Mouse (Mus musculus) ovary, postnatal 10 days (tissue): ENCODE data around the gene Hoxc13.

Experiments used
- DNase-seq: peaks from one replicate; pipeline ENCODE4 v3.0.0; 2022; ENCODE audit warnings: low spot score

The Hoxc13 gene

DNA sequence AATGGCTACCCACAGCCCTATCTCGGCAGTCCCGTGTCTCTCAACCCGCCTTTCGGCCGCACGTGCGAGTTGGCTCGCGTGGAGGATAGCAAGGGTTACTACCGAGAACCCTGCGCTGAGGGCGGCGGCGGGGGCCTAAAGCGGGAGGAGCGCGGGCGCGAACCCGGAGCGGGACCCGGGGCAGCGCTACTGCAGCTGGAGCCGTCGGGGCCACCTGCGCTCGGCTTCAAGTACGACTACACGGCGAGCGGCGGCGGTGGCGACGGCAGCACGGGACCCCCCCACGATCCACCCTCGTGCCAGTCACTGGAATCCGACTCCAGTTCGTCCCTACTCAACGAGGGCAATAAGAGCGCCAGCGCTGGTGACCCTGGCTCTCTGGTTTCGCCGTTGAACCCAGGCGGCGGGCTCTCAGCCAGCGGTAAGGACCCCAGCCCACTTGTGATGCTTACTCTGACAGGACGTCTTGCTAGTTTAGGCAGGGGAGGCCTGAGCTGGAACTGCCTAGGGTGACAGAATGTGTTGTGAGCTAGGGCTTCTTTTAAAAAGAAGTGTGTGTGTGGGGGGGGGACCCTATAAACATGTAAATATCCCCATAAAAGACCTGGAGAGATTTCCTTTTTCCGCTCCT, 16.2 kb downstream of the Hoxc13 start:
- DNase-seq = no peak

GRCm38 (mm10) chr15:102939256-102940155, 18.6 kb downstream of the Hoxc13 start:
- DNase-seq = no peak

- DNase-seq = no peak
Measured at GRCm38 (mm10) chr15:102942739-102943467, 22.0 kb downstream of the Hoxc13 start.

DNA sequence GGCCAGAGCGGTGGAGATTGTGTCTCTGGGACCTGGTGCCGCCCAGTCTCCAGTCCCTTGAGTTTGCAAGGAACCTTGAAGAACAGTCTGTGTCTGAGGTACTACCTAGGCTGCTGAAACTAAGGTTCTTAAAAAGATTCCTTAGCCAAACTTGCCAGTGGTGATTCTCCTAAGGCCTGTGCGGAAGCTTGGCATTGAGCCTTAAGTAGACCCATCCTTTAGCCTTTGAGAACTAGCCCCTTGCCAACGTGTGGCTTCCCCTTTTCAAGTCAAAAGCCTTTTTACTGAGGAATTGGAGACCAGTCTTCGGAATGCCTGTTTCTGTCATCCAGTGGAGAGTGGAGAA, 22.5 kb downstream of the Hoxc13 start:
- no peak for DNase-seq

- no peak for DNase-seq
Measured at GRCm38 (mm10) chr15:102945185-102946077, 24.5 kb downstream of the Hoxc13 start.

- DNase-seq = no peak
Measured at GRCm38 (mm10) chr15:102947276-102947675, 26.4 kb downstream of the Hoxc13 start.

- DNase-seq = no peak
Measured at GRCm38 (mm10) chr15:102948842-102949241, 27.9 kb downstream of the Hoxc13 start.

DNA sequence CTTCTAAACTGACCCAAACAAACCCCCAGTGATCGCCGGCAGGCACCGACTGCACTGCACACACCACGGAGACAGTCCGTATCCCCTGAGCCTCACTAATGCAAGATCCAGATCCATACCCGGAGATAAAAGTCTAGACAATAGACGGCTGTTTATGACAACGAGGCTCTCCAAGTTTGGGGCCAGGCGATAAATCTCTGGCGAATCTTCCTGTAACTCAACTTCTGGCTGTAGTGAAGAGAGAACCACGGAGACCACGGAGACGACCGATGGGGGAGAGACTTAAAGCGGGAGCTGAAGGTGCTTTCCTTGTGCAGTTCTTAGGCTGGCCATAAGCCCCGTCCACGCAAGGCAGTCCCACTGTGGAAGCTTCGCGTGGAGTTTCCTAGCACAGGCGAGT, 28.8 kb downstream of the Hoxc13 start:
- no peak for DNase-seq

GRCm38 (mm10) chr15:102950877-102951276, 30.0 kb downstream of the Hoxc13 start:
- DNase-seq = no peak

- DNase-seq = no peak
Measured at GRCm38 (mm10) chr15:102953561-102953960, 32.7 kb downstream of the Hoxc13 start.

GRCm38 (mm10) chr15:102954192-102955006, 33.5 kb downstream of the Hoxc13 start, which contains the start of gene Hoxc11:
Hoxc11 (plus strand) TSS chr15:102954427.
- DNase-seq = no peak

GRCm38 (mm10) chr15:102955007-102955382, 34.1 kb downstream of the Hoxc13 start:
- no peak for DNase-seq

DNA sequence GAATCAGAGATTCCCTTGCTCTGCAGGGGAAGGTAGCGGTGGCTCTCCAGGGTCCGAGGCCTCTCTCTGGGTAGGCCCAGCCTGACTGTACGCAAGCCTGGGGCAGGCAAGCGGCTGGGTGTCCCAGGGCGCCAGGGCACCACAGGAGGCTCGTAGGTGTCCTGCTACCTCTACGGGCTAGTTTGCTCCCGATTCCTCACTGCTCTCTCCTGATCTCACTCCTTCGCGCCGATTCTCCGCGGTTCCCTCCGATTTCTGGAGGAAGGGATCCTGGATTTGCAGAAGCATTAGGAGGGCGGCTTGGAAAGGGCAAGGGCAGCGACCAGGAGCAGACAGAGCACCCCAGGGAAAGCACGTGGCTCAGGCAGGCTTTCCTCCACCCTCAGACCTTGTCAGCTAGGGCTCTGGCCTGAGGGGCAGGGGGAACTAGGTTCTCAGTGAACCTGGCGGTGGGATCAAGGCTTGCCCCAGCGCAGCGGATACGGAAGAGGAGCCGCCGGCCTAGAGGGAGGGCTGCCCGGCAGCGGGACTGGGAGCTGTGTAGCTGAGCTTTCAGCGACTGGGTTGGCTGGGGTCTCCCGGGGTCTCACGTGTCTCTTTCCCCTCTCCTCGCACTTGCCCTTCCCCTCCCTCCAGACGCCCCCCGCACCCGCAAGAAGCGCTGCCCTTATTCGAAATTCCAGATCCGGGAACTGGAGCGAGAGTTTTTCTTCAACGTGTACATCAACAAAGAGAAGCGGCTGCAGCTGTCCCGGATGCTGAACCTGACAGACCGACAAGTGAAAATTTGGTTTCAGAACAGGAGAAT, 35.1 kb downstream of the Hoxc13 start:
- DNase-seq = no peak

DNA sequence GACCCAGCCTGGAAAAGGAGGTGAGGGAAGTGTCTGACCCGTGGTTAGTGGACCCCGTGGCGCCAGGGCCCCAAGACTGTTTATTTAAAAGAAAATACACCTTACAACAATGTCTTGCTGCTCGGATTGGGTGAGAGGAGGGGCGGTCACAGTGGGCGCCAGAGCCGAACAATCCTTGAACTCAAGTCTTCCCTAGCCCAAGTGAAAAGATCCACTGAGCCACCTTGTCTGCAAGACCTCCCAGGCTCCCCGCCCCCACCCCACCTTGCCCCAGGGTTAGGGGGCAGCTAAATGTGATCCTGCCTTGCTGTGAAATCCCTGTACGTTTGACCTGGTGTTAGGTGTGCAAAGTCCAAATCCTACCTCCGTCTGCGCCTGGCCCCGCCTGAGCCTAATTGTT, 36.0 kb downstream of the Hoxc13 start:
- DNase-seq = no peak

DNA sequence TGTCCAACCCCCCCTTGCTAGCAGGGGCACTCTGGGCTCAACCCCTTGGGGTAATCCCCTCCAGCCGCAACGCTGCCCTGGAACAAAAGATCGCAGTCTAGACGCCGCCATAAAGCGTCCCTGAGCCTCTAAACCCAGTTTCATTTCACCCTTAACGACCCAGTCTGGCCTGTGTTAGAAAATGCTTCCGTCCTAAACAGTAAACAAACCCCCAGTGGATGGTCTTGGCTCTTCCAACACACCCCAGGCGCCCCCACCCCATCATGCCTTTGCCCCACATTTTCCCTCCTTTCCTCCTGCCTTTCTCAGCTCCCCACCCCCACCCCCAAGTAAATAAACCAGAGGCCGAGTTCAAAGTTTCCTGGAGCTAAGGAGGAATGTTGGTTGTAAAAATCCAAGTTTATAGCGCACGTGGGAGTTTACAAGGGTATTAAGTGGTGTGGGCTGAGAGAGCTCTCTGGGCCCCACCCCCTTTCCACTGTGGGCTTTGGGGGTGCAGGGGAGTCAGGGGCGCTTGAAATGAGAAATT, 38.8 kb downstream of the Hoxc13 start:
- DNase-seq = no peak

DNA sequence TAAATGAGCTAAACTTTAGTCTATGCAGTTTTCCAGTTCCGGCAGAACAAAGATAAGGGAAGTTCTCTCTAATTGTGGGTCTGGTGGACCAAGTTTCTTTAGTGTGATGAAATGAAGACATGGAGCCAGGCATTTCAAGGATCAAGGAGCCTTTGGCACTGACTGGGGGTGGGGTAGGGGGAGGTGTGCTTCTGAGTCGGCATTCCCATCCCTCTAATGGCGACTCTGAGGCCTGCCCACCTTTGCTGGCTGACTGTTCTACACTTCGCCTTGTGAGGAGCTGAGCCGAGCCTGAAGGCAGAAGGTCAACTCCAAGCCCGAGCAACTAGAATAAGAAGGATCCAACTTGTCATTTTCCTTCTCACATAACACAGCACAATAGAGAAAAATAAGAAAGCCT, 40.8 kb downstream of the Hoxc13 start:
- no peak for DNase-seq

DNA sequence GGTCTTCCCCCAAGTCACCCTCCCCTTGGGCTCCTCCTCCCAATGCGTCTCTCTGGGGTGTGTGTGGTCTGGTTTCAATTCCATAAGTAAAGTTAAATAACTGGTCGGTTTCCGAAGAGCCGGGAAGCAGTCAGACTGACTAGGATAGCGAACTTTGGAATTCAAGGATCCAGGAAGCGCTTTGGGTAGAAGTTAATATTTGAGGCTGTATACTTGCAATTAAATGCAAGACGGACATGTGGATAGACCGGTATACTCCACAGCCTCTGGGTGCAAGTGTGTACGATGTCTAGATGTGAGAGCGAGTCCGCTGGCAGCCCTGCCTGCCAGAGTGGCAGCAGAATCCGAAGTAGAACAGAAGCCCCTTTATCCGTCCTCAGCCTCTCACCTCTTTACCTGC, 41.6 kb downstream of the Hoxc13 start:
- DNase-seq = no peak

- no peak for DNase-seq
Measured at GRCm38 (mm10) chr15:102963259-102963658, 42.4 kb downstream of the Hoxc13 start.

DNA sequence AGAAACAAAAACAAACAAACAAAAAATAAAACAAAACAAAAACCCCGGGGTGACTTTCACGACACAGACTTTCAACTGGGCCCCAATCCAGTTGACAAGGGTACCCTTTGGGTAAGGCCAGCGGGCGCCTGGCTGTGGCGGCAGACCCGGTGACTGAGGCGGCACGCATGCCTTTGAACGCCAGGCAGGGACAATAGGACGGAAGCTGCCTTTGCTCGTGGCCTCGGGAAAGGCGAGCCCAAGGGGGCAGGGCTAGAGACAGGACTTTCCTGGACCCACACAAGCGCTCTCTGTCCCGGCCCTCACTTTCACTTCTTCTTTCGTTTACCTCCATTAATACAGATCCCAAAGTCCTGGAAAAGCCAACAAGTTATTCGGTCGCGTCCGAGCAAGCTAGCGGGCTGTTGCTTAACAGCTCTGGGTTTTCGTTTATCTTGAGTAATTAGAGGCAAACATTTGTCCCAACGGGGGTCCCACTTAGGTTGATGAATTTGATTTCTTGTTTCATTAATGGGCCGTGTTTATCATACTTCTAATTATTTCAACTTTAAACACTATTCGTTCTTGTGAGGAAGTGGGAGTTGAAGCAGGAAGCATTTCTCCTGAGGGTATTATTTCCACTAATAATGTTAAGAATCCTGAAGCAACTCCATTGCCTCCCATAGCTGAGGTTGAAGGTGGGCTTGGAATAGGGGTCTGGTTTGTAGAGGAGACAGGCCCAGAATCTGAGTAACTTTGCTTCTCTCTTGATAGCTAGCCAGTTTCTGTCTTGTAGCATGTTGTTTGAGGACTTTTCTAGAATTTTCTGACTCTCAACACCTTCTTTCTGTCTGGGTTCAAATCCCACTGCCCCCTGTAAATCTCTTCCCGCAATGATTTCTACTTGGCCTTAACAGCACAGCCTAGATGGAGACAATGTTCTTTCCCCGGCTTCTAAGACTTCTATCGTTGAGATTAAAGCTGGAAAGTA, 43.1 kb downstream of the Hoxc13 start:
- DNase-seq = no peak
